Mouse (Mus musculus): ENCODE measurements at regions not wholly inside any gene's neighbourhood (a gene's known extent, or its start where the extent isn't known, plus 50 kb on each side); places are given as distances from the start of the nearest gene placed in this dataset.

DNA sequence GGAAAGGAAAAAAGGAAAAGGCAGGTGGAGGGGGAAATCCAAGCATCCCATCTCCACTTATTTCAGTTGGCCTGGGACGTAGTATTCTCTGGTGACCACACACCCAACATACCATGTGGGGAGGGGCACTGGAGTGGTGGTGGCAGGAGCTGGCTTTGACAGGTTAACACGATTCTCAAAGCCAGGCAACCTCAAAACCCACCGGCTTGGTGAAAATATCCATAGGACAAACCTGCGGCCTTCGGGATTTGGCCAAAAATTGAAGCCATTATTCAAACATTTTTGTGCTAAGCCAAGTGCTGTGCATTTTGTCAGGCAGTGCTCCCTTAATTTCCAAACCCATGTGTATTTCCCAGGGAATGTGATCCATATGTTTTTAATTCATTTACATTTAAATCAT, 2560.5 kb upstream of the Gm7489 start:
- TF ChIP-seq CTCF (IDR thresholded peaks at IDR 0.05; ENCODE audit: borderline replicate concordance, control insufficient read depth, extremely low read depth, insufficient read depth, low read length, poor library complexity), result no peak
- TF ChIP-seq POLR2A (IDR thresholded peaks at IDR 0.05; ENCODE audit: control insufficient read depth, extremely low read depth, insufficient read depth, low read length, poor library complexity), result no peak

Measured in thymus, adult 2 months (tissue).